Mouse (Mus musculus): ENCODE results near the gene Hpse2. TPM values are rescaled to one million over a fixed set of nuclear protein-coding genes. Genes with fewer than 3 reads are reported as not detected.
A peak's percentile ranks its signal among the peaks of the same experiment; 100 is the strongest.
"Not testable (repeated sequence)": the region's sequence is repeated elsewhere in the genome, so short reads cannot be mapped to it uniquely, and the experiment has no call there.

Hpse2 gene
- total RNA-seq (2017), result not detected in 2 replicates

GRCm38 (mm10) chr19:43388017-43388904 lies at the start of gene Hpse2:
TSS of gene Hpse2 (minus strand) at chr19:43388355.
- ATAC-seq (replicated peaks; ENCODE audit: low read depth, poor library complexity, severe bottlenecking), result no peak

- ATAC-seq (replicated peaks; ENCODE audit: low read depth, poor library complexity, severe bottlenecking), result no peak
Measured at GRCm38 (mm10) chr19:43427446-43428224, 39.5 kb upstream of the Hpse2 start.

GRCm38 (mm10) chr19:43424082-43424481 lies 35.9 kb upstream of the Hpse2 start:
- no peak for ATAC-seq (replicated peaks; ENCODE audit: low read depth, poor library complexity, severe bottlenecking)

GRCm38 (mm10) chr19:43420506-43420905 lies 32.4 kb upstream of the Hpse2 start:
- ATAC-seq (replicated peaks; ENCODE audit: low read depth, poor library complexity, severe bottlenecking), result no peak

- ATAC-seq (replicated peaks; ENCODE audit: low read depth, poor library complexity, severe bottlenecking), result no peak
Measured at GRCm38 (mm10) chr19:43415565-43415964, 27.4 kb upstream of the Hpse2 start.

- ATAC-seq (replicated peaks; ENCODE audit: low read depth, poor library complexity, severe bottlenecking), result no peak
Measured at GRCm38 (mm10) chr19:43407181-43407580, 19.0 kb upstream of the Hpse2 start.

- ATAC-seq (replicated peaks; ENCODE audit: low read depth, poor library complexity, severe bottlenecking), result peak; percentile 69; the same call in 1 of the 2 replicates
Measured at GRCm38 (mm10) chr19:43396327-43396726, 8.2 kb upstream of the Hpse2 start.

- ATAC-seq (replicated peaks; ENCODE audit: low read depth, poor library complexity, severe bottlenecking), result no peak
Measured at GRCm38 (mm10) chr19:43387071-43387770, 934 bp downstream of the Hpse2 start.

- ATAC-seq (replicated peaks; ENCODE audit: low read depth, poor library complexity, severe bottlenecking), result no peak
Measured at GRCm38 (mm10) chr19:43386041-43386952, 1.9 kb downstream of the Hpse2 start.

- ATAC-seq (replicated peaks; ENCODE audit: low read depth, poor library complexity, severe bottlenecking), result no peak
Measured at GRCm38 (mm10) chr19:43385451-43385850, 2.7 kb downstream of the Hpse2 start.

- no peak for ATAC-seq (replicated peaks; ENCODE audit: low read depth, poor library complexity, severe bottlenecking)
Measured at GRCm38 (mm10) chr19:43384978-43385431, 3.1 kb downstream of the Hpse2 start.

GRCm38 (mm10) chr19:43384346-43384977 lies 3.7 kb downstream of the Hpse2 start:
- ATAC-seq (replicated peaks; ENCODE audit: low read depth, poor library complexity, severe bottlenecking), result no peak

GRCm38 (mm10) chr19:43358830-43359229 lies 29.3 kb downstream of the Hpse2 start:
- no peak for ATAC-seq (replicated peaks; ENCODE audit: low read depth, poor library complexity, severe bottlenecking)

- ATAC-seq (replicated peaks; ENCODE audit: low read depth, poor library complexity, severe bottlenecking), result no peak
Measured at GRCm38 (mm10) chr19:43311125-43311524, 77.0 kb downstream of the Hpse2 start.

- no peak for ATAC-seq (replicated peaks; ENCODE audit: low read depth, poor library complexity, severe bottlenecking)
Measured at GRCm38 (mm10) chr19:43306756-43307155, 81.4 kb downstream of the Hpse2 start.

- not testable (repeated sequence) for ATAC-seq (replicated peaks; ENCODE audit: low read depth, poor library complexity, severe bottlenecking)
Measured at GRCm38 (mm10) chr19:43281336-43281735, 106.8 kb downstream of the Hpse2 start.

GRCm38 (mm10) chr19:43243993-43244392 lies 144.2 kb downstream of the Hpse2 start:
- ATAC-seq (replicated peaks; ENCODE audit: low read depth, poor library complexity, severe bottlenecking), result no peak

- no peak for ATAC-seq (replicated peaks; ENCODE audit: low read depth, poor library complexity, severe bottlenecking)
Measured at GRCm38 (mm10) chr19:43231711-43232110, 156.4 kb downstream of the Hpse2 start.

- ATAC-seq (replicated peaks; ENCODE audit: low read depth, poor library complexity, severe bottlenecking), result 0 out of 2 replicates have a peak, but pooled peaks have one; percentile 25
Measured at GRCm38 (mm10) chr19:43193562-43193961, 194.6 kb downstream of the Hpse2 start.
